Mouse (Mus musculus): ENCODE measurements around the gene Fbxl19. TPM values are rescaled to one million over a fixed set of nuclear protein-coding genes. Genes with fewer than 3 reads are reported as not detected.

Fbxl19 gene
- polyA plus RNA-seq, 1 experiment: not detected

GRCm38 (mm10) chr7:127746494-127747491, 2.5 kb downstream of the Fbxl19 start:
- TF ChIP-seq CTCF (IDR thresholded peaks at IDR 0.05; ENCODE audit: insufficient read depth, low read depth, low read length): no peak
- no peak; the same call in 1 of the 2 replicates for TF ChIP-seq POLR2A (IDR thresholded peaks at IDR 0.05; ENCODE audit: insufficient read depth, low read depth, low read length)
- H3K27ac ChIP-seq (ENCODE audit: insufficient read depth, low read depth, low read length): no peak overlapping the region
- 1% methylated on average over 54 of the region's 62 CpGs for WGBS

GRCm38 (mm10) chr7:127747559-127748234, 3.4 kb downstream of the Fbxl19 start:
- no peak overlapping the region for H3K27ac ChIP-seq (ENCODE audit: insufficient read depth, low read depth, low read length)
- H3K4me3 ChIP-seq (ENCODE audit: insufficient read depth, low read depth, low read length): peak overlapping the region; percentile 60
- 35% methylated on average over 6 of the region's 6 CpGs for WGBS
- peaks cover 33% of the 10 kb centered on the region for H3K4me1 ChIP-seq (ENCODE audit: control insufficient read depth, insufficient read depth, low read length)
- no peak for TF ChIP-seq CTCF (IDR thresholded peaks at IDR 0.05; ENCODE audit: insufficient read depth, low read depth, low read length)
- TF ChIP-seq POLR2A (IDR thresholded peaks at IDR 0.05; ENCODE audit: insufficient read depth, low read depth, low read length): no peak

More at GRCm38 (mm10) chr7:127746494-127747491, 2.5 kb downstream of the Fbxl19 start:
- H3K4me3 ChIP-seq (ENCODE audit: insufficient read depth, low read depth, low read length): peak overlapping the region; percentile 60
- peaks cover 29% of the 10 kb centered on the region for H3K4me1 ChIP-seq (ENCODE audit: control insufficient read depth, insufficient read depth, low read length)

- 92% methylated on average over 28 of the region's 28 CpGs for WGBS
- no peak for TF ChIP-seq CTCF (IDR thresholded peaks at IDR 0.05; ENCODE audit: insufficient read depth, low read depth, low read length)
- Histone ChIP-seq H3K4me3 (ENCODE audit: insufficient read depth, low read depth, low read length) (no peak overlapping the region), H3K27ac (ENCODE audit: insufficient read depth, low read depth, low read length) (no peak overlapping the region), H3K4me1 (ENCODE audit: control insufficient read depth, insufficient read depth, low read length) (peaks cover 33% of the 10 kb centered on the region)
Measured at GRCm38 (mm10) chr7:127748235-127748560, 3.9 kb downstream of the Fbxl19 start.

- Histone ChIP-seq H3K4me1 (ENCODE audit: control insufficient read depth, insufficient read depth, low read length) (peaks cover 40% of the 10 kb centered on the region), H3K4me3 (ENCODE audit: insufficient read depth, low read depth, low read length) (peak overlapping the region; percentile 49), H3K27ac (ENCODE audit: insufficient read depth, low read depth, low read length) (peak overlapping the region; percentile 39)
- 52% methylated on average over 19 of the region's 19 CpGs for WGBS
- TF ChIP-seq POLR2A (IDR thresholded peaks at IDR 0.05; ENCODE audit: insufficient read depth, low read depth, low read length) (0 out of 2 replicates have a peak, but pooled peaks have one; percentile 26), CTCF (IDR thresholded peaks at IDR 0.05; ENCODE audit: insufficient read depth, low read depth, low read length) (no peak)
Measured at GRCm38 (mm10) chr7:127750131-127751127, 6.1 kb downstream of the Fbxl19 start.

GRCm38 (mm10) chr7:127751619-127752018, 7.3 kb downstream of the Fbxl19 start:
- Histone ChIP-seq H3K27ac (ENCODE audit: insufficient read depth, low read depth, low read length) (no peak overlapping the region), H3K4me1 (ENCODE audit: control insufficient read depth, insufficient read depth, low read length) (peaks cover 47% of the 10 kb centered on the region), H3K4me3 (ENCODE audit: insufficient read depth, low read depth, low read length) (no peak overlapping the region)
- WGBS: 95% methylated on average over 5 of the region's 5 CpGs
- TF ChIP-seq POLR2A (IDR thresholded peaks at IDR 0.05; ENCODE audit: insufficient read depth, low read depth, low read length) (no peak), CTCF (IDR thresholded peaks at IDR 0.05; ENCODE audit: insufficient read depth, low read depth, low read length) (no peak)

GRCm38 (mm10) chr7:127752069-127752468, 7.7 kb downstream of the Fbxl19 start:
- Histone ChIP-seq H3K27ac (ENCODE audit: insufficient read depth, low read depth, low read length) (no peak overlapping the region), H3K4me1 (ENCODE audit: control insufficient read depth, insufficient read depth, low read length) (peaks cover 50% of the 10 kb centered on the region), H3K4me3 (ENCODE audit: insufficient read depth, low read depth, low read length) (no peak overlapping the region)
- WGBS: 92% methylated on average over 27 of the region's 27 CpGs
- TF ChIP-seq CTCF (IDR thresholded peaks at IDR 0.05; ENCODE audit: insufficient read depth, low read depth, low read length): no peak
- TF ChIP-seq POLR2A (IDR thresholded peaks at IDR 0.05; ENCODE audit: insufficient read depth, low read depth, low read length): no peak

GRCm38 (mm10) chr7:127753158-127753557, 8.8 kb downstream of the Fbxl19 start:
- Histone ChIP-seq H3K27ac (ENCODE audit: insufficient read depth, low read depth, low read length) (no peak overlapping the region), H3K4me1 (ENCODE audit: control insufficient read depth, insufficient read depth, low read length) (peaks cover 42% of the 10 kb centered on the region), H3K4me3 (ENCODE audit: insufficient read depth, low read depth, low read length) (no peak overlapping the region)
- TF ChIP-seq POLR2A (IDR thresholded peaks at IDR 0.05; ENCODE audit: insufficient read depth, low read depth, low read length) (no peak), CTCF (IDR thresholded peaks at IDR 0.05; ENCODE audit: insufficient read depth, low read depth, low read length) (no peak)
- 72% methylated on average over 5 of the region's 5 CpGs for WGBS

- Histone ChIP-seq H3K4me3 (ENCODE audit: insufficient read depth, low read depth, low read length) (no peak overlapping the region), H3K4me1 (ENCODE audit: control insufficient read depth, insufficient read depth, low read length) (peaks cover 39% of the 10 kb centered on the region), H3K27ac (ENCODE audit: insufficient read depth, low read depth, low read length) (no peak overlapping the region)
- TF ChIP-seq CTCF (IDR thresholded peaks at IDR 0.05; ENCODE audit: insufficient read depth, low read depth, low read length) (no peak), POLR2A (IDR thresholded peaks at IDR 0.05; ENCODE audit: insufficient read depth, low read depth, low read length) (no peak)
- WGBS: 81% methylated on average over 7 of the region's 7 CpGs
Measured at GRCm38 (mm10) chr7:127753741-127754140, 9.4 kb downstream of the Fbxl19 start.

Data from olfactory bulb, adult 2 months (tissue).